Mouse (Mus musculus) bone marrow macrophage, adult 2 months (primary cell): Measurements from ENCODE around the gene Arhgap5.

ENCODE experiments used
- CTCF ChIP-seq: IDR thresholded peaks from 2 replicates; pipeline ENCODE4 v1.5.1; 2012; ENCODE audit warnings: low read depth, mild to moderate bottlenecking, low read length, moderate library complexity
- POLR2A ChIP-seq: IDR thresholded peaks from 2 replicates; pipeline ENCODE4 v1.6.1; 2012; ENCODE audit warnings: mild to moderate bottlenecking, low read depth, low read length, borderline replicate concordance

DNA sequence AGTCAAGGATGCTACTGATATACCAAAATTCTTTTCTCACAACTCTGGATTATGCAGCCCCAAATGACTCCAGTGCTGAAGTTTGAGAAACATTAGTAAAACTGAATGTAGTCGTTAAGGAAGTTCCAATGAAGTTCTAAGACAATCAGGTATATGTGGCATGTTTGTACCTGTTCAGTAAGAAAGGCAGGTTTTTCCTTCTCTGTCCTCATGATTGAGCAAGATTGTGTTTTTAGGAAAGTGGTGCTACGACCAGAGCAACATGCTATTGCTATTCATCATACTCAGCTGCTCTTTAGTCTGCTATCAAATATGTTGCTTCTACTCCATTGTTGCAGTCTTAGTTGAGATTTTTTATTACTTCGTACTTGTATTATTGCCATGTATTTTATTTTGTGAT is 26.0 kb downstream of the Arhgap5 start:
- TF ChIP-seq CTCF = no peak
- TF ChIP-seq POLR2A = no peak
